Mouse (Mus musculus) gastrocnemius, adult 8-10 months (tissue): ENCODE measurements around the gene Ano1. TPM values are rescaled to one million over a fixed set of nuclear protein-coding genes. Genes with fewer than 3 reads are reported as not detected.

ENCODE experiments used
- DNase-seq, 2 experiments: peaks; one replicate each; pipeline ENCODE4 v3.0.0; 2022; ENCODE audit warnings: low spot score in 2 of 2
- total RNA-seq, 4 experiments: library from RNA; stranded (reverse); gene quantifications; 2 replicates each; pipeline ENCODE4 v1.2.4; 2022

Gene Ano1
- total RNA-seq, 4 experiments from 2014 or later, result 1.1 to 2.7 (median 1.9) TPM

DNA sequence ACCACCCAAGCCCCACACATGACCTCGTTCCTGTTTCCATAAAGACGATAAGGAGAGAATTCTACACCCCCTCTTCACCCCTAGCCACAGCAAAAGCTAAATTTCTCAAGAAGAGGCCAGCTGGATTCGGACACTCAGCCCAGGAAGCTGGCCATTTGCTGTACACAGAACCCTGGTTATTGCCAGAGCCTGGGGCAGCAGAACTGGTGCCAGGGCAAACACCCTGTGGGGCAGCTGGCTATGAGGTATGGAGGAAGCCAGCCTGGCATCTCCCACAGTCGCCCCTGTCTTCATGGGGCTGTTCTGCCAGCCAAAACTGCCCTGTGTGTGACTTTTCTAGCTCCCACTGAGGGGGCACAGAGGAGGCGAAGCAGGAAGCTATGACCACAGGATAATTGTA, 104.2 kb downstream of the Ano1 start:
- DNase-seq, result no peak

DNA sequence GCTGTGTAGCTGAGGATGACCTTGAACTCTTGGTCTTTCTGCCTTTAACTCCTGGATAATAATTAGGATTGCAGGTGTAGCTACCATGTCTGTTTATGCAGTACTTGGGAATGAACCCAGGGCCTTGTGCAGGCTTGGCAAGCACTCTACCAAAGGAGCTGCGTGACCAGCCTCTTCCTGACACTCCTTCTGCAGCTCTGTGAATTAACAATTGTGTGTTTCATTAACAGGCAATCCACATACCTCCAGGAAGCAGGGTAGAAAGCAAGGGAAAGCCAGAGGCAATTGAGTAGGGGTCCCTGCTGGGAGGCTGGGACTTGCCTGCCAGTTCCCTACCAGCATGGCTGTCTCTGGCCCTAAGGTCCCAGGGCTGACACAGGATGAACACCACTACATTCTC, 111.0 kb downstream of the Ano1 start:
- DNase-seq, result no peak

- no peak for DNase-seq
Measured at GRCm38 (mm10) chr7:144636000-144636399, 115.8 kb downstream of the Ano1 start.

- no peak for DNase-seq
Measured at GRCm38 (mm10) chr7:144634875-144635274, 116.9 kb downstream of the Ano1 start.

- DNase-seq, result no peak
Measured at GRCm38 (mm10) chr7:144634450-144634849, 117.3 kb downstream of the Ano1 start.

DNA sequence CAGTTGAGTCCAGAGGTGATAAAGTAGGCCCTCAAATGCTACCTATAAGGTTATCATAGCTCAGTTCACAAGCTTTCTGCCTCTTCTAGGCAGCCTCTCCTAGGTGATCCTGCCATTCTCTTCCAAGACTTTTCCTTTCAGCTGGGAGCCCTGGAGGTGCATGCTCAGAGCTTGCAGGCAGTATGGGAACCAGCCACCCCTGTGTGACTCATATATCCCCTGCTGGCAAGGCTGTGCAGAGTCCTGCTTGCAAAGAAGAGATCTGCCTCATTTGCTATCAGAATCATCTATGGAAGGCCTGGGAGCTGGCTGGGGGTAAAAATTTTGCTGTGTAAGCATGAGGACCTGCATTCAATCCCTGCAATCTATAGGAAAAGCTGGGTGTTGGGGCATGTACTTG, 119.5 kb downstream of the Ano1 start:
- DNase-seq, result no peak

DNA sequence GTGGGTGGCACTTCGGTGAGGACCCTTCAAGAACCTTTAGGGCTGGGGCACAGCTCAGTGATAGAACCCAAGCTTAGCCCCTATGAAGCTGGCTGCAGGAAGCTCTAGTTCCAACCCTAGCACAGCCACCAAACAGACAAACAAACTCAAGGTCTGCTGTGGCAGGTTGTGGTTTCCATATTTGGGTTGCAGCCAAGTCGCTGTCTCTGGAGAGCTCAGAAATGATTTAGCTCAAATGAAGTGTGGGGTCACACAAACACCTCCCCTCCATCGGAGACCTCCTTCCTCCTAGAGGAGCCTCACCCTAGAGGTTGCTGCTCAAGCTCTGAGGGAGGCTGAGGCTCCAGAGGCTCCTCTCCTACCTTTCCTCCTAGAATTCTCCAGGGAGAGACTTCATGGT, 121.2 kb downstream of the Ano1 start:
- DNase-seq, result no peak

- DNase-seq, result no peak
Measured at GRCm38 (mm10) chr7:144628334-144628915, 123.3 kb downstream of the Ano1 start.

GRCm38 (mm10) chr7:144627606-144628333, 124.0 kb downstream of the Ano1 start:
- DNase-seq, result no peak

GRCm38 (mm10) chr7:144626042-144626441, 125.7 kb downstream of the Ano1 start:
- DNase-seq, result no peak

DNA sequence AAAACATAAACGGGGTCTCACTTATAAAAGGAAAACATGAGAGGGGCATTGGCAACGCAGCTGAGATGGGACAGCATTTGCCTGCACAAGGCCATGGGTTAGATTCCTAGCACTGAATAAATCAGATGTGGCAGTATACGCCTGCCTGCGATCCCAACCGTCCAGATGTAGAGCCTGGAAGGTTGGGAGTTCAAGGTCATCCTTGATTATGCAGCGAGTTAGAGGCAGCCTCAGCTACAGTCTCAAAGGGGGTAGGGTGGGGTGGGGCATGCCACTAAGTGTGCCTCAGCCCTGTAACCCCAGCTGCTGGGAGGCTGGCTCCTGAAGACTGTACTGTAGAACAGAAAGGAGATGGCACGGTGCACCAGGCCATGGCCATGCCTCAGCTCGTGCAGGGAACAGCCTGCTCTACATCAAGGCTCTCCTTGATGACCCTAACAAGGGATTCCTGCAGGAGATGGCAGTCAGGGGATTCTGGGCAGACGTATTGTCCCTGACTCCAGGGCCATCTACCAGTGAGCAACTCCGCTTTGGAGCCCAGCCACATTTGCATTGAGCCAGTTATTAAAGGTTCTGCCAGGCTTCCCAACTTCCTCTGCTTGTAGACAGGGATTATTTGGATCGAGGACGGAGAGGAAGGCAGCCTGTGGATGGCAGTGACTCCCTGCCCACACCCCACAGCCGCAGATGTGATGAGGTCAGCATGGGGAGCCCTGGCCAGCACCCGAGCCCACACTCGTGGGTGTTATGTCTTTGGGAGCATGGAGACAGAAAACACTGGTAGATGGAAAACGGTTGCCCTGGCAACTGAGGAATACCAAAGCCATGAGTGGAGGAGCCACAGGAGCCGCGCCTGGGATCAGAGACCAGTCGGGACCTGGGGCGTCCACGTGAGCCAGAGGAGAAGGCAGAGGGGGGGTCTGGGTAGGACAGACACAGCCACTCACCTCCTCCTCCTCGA, 130.8 kb downstream of the Ano1 start:
- no peak for DNase-seq

DNA sequence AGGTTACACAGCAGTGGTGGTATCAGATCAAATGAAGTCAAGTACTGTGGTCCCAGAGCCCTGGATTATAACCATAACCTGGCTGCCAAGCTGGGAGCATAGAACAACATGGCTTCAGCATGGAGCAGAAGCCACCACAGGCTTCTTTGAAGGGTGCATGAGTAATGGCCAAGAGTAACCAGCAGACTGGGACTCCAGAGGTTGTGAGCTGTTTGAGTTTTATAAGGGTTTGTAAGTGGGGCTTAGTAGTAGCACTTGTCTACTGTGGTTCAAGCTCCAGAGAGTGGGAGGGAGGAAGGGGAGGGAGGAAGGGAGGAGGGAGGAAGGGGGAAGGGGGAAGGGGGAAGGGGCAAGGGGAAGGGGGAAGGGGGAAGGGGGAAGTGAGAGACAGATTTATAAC, 131.5 kb downstream of the Ano1 start:
- DNase-seq, result no peak

DNA sequence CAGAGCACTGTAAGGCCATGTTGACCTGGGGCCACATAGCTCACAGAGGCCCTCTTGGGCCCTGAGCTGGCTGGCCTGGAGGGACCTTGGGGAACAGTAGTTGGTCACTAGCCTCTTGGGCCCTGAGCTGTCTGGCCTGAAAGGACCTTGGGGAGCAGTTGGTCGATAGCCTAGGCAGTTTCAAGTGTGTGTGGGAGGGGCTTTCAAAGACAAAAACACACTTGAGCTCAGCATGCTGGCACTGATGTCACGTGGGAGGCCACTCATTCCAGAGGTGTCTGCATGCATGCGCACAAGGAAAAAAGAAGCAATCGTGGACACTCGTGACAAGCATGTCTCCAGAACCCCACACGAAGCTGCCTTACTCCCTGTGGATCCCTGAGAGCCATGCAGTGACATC, 136.4 kb downstream of the Ano1 start:
- DNase-seq, result no peak

DNA sequence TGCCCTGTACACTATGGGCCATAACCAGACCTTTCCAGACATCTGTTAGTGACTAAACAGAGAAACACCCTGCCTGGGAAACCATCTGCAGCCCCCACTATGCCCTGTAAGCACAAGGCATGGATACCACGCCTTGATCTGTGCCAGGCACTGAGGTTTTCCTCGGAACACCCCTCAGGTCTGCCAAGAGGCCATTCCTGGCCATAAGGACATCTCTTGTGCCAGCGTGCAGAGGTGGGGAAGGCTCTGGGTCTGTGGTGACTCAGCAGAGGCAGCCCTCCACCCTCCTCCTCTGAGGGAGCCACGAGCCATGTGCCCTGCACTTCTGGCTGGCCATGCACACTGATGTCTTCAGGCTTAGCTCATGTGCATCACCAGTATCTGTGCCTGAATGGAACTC, 138.9 kb downstream of the Ano1 start:
- no peak for DNase-seq

- no peak for DNase-seq
Measured at GRCm38 (mm10) chr7:144612351-144612750, 139.4 kb downstream of the Ano1 start.

GRCm38 (mm10) chr7:144611595-144611994, 140.2 kb downstream of the Ano1 start:
- DNase-seq, result no peak

DNA sequence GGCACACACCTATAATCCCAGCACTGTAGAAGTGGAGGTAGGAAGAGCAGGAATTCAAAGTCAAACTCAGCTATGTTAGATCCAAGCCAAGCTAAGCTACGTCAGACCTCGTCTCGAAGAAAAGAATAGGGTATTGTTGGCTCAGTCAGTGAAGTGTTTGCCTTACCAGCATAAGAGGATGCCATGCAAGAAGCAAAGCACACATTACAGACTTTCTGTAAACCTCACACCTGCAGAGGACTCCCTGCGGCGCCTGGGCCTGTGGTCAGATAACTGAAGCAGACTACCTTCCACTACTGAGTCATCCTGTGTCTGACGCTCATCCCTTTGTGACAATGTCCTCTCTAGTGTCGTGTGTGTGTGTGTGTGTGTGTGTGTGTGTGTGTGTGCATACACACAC, 142.2 kb downstream of the Ano1 start:
- DNase-seq, result no peak

GRCm38 (mm10) chr7:144607862-144608261, 143.9 kb downstream of the Ano1 start:
- no peak for DNase-seq

DNA sequence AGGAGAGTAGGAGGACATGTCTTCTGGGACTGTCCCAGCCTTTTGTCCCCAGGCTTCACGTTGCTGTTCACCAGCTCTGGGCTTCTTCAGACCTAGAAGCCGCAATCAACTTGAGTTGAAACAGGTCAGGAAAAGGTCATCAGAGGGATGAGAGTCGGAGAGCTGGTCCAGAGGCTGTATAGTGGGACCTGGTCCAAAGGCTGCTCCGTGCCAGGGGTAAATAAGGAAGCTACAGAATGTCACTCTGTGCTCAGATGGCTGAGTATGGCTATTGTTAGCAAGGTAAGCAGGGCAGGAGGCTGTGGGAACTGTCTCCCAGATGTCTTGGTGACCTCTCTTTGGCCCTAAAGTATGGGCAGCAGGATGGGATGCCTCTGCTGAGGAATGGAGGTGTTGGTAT, 147.0 kb downstream of the Ano1 start:
- no peak for DNase-seq

DNA sequence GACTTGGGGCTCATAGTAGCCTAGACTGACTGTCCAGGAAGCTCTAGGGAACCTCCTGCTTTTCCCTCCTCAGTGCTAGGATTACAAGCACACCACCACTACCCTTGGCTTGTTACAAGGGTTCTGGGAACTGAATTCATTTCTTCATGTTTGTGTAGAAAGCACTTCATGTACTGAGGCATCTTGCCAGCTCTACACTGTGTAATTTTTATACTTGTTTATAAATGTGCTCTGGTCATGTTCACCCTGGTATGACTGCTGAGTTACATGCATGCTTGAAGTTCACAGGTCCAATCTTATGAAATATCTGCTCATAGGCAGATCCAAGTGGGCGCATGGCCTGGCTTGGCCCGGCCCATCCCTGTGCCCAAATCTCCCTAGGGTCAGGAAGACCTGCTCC, 147.5 kb downstream of the Ano1 start:
- DNase-seq, result no peak

GRCm38 (mm10) chr7:144600333-144600900, 151.4 kb downstream of the Ano1 start:
- DNase-seq, result no peak

GRCm38 (mm10) chr7:144589508-144589907, 162.3 kb downstream of the Ano1 start:
- no peak for DNase-seq
